Mouse (Mus musculus): ENCODE measurements around the gene Ms4a8a. TPM values are rescaled to one million over a fixed set of nuclear protein-coding genes. Genes with fewer than 3 reads are reported as not detected.
"Not testable (repeated sequence)": the region's sequence is repeated elsewhere in the genome, so short reads cannot be mapped to it uniquely, and the experiment has no call there.

Gene Ms4a8a
- polyA plus RNA-seq (2015; fragmentation: Nextera tagmentation; extraction: Ambion mirVana), result 21.8 and 23.7 TPM in 2 replicates

DNA sequence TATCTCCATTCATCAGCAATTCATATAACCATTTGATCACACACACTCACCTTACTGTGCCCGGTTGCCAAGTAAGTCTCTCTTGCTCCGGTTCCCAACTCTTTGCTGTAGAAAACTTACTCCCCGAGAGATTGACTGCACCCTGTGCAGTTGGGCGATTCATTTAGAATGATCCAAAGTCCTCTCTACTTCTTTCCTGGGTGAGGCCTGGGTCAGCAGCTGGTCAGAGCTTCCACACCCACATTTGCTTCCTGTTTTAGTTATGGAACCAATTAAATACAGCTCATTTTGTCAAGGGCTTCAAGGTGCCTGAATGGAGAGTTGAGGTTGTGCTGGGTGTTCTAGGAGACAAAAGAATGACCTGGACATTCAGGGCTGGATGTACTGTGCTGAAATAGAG lies at the start of gene Ms4a8a:
Ms4a8a (minus strand) TSS at position 169 of the 400 bp plus-strand sequence.
- peak; percentile 90 for ATAC-seq
- H3K9ac ChIP-seq, result no peak within 1 kb of the TSS
- no peaks in the 10 kb centered on the region for H3K36me3 ChIP-seq
- H3K27me3 ChIP-seq (replicated peaks), result no peaks in the 10 kb centered on the region
- H3K27ac ChIP-seq, result no peak within 1 kb of the TSS
- H3K4me3 ChIP-seq (replicated peaks), result no peak within 1 kb of the TSS
- no peaks in the 10 kb centered on the region for H3K9me3 ChIP-seq
- H3K4me2 ChIP-seq (replicated peaks), result 0 out of 2 replicates have a peak within 1 kb of the TSS, but pooled peaks have one; percentile 3
- no peaks in the 10 kb centered on the region for H3K4me1 ChIP-seq (replicated peaks)
- 61% methylated on average over 4 of the region's 4 CpGs for WGBS

DNA sequence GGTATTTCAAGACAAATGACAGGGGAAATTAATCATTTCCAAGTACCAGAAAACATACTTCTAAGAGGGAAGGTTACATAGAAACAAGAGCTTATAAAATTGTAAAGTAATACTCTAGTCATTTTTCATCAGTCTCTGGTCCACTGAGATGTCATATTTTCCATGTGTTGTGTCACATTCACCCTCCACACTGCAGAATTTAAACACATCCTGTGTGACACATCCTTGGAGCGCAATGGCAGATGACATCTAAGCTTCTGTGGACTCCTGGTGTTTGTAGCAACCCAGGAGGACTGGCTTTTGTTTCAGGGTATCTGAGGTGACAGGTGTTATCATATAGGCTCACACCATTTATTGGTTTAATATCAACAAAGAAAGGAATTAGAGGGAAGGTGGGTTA lies 48.8 kb upstream of the Ms4a8a start:
- no peaks in the 10 kb centered on the region for H3K36me3 ChIP-seq
- no peak overlapping the region for H3K4me2 ChIP-seq (replicated peaks)
- no peaks in the 10 kb centered on the region for H3K27me3 ChIP-seq (replicated peaks)
- ATAC-seq, result no peak
- H3K9ac ChIP-seq, result no peak overlapping the region
- H3K9me3 ChIP-seq, result no peaks in the 10 kb centered on the region; the same call in 1 of the 2 replicates
- 80% methylated on average over 1 of the region's 1 CpGs for WGBS
- H3K27ac ChIP-seq, result no peak overlapping the region
- no peak overlapping the region for H3K4me3 ChIP-seq (replicated peaks)
- H3K4me1 ChIP-seq (replicated peaks), result no peaks in the 10 kb centered on the region

DNA sequence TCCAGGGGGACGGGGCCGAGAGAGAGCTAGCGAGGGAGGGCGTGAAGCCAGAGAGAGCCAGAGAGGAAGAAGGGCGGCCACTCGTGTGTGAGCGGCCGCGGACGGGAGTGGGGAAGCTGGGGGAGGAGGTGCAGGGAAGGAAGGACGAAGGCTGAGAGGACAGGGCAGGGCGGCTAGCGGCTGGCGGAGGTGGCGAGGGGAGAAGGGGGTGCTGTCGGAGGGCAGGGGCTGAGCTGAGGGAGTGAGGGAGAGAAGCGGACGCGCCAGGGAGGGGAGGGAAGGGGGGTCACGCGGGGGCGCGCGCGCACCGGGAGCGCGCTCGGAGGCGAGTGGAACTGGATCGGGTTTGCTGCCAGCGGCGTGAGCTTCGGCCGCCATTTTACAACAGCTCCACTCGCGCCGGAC lies 40.1 kb upstream of the Ms4a8a start:
- H3K27ac ChIP-seq; H3K27me3 ChIP-seq (replicated peaks); H3K9me3 ChIP-seq; H3K4me1 ChIP-seq (replicated peaks); H3K36me3 ChIP-seq: not testable (repeated sequence)
- Histone ChIP-seq H3K9ac (peak overlapping the region; percentile 32), H3K4me3 (replicated peaks) (peak overlapping the region; percentile 36), H3K4me2 (replicated peaks) (peak overlapping the region; percentile 48)
- ATAC-seq, result peak; percentile 99
- WGBS, result 1% methylated on average over 13 of the region's 38 CpGs

DNA sequence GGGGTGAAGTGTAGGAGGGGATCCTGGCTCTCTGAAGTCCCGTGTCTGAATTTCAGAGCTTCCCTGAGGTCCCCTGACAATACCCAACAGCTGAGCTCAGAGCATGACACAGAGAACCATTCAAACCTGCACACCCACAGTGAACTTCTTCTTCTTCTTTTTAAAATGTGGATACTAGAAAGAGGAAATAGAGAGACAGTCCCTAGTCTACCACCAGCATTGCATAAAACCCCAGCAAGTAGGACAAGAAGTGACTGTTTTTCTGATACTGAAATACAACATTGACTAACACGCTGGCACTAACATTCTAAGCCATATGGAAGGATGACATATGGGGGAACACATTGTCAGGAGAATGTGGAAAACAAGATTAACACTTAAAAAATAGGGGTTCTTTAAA lies 38.4 kb upstream of the Ms4a8a start:
- H3K36me3 ChIP-seq, result no peaks in the 10 kb centered on the region
- H3K27ac ChIP-seq, result no peak overlapping the region
- no peak overlapping the region for H3K4me2 ChIP-seq (replicated peaks)
- H3K4me1 ChIP-seq (replicated peaks), result no peaks in the 10 kb centered on the region
- H3K27me3 ChIP-seq (replicated peaks), result no peaks in the 10 kb centered on the region
- WGBS, result 80% methylated on average over 2 of the region's 2 CpGs
- ATAC-seq, result no peak
- H3K9ac ChIP-seq, result no peak overlapping the region
- H3K4me3 ChIP-seq (replicated peaks), result no peak overlapping the region
- H3K9me3 ChIP-seq, result no peaks in the 10 kb centered on the region

DNA sequence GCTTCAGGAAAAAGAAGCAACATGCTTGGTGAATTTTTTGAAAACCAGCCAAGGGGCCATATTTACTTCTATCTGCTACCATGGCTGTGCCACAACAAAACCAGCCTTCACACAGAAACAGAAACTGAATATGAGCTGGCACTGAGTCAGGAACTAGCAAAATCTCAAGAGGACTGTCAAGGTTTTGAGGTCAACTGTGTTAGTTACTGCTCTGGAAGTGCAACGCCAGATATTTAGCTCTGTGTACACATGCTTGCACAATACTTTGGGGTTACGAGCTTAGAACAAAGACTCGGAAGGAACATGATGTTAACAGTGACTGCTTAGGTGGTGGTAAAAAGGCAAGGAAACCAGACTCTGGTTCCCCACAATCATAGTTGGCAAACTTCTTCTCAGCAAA lies 26.8 kb upstream of the Ms4a8a start:
- Histone ChIP-seq H3K27ac (no peak overlapping the region), H3K9ac (no peak overlapping the region), H3K4me2 (replicated peaks) (no peak overlapping the region), H3K4me1 (replicated peaks) (no peaks in the 10 kb centered on the region), H3K36me3 (no peaks in the 10 kb centered on the region), H3K4me3 (replicated peaks) (no peak overlapping the region), H3K9me3 (no peaks in the 10 kb centered on the region), H3K27me3 (replicated peaks) (no peaks in the 10 kb centered on the region)
- 70% methylated on average over 3 of the region's 3 CpGs for WGBS
- ATAC-seq, result no peak

DNA sequence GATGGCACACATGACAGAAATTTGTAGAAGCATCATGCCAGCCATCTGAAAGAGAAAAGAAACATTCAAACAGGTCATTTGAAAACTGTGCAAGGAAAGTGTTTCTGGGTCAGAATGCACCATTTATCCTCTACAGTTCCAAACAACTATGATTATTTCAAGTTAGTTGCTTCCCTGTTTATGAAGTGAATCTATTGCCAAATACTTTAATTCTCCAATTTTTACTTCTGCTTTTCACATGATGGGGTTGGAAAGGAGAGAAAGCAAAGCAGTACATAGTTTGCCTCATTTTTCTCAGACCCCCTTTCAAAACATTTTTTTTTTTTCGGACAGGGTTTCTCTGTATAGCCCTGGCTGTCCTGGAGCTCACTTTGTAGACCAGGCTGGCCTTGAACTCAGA lies 21.0 kb upstream of the Ms4a8a start:
- 66% methylated on average over 1 of the region's 1 CpGs for WGBS
- Histone ChIP-seq H3K4me2 (replicated peaks) (no peak overlapping the region), H3K36me3 (no peaks in the 10 kb centered on the region), H3K27ac (no peak overlapping the region), H3K27me3 (replicated peaks) (no peaks in the 10 kb centered on the region), H3K4me3 (replicated peaks) (no peak overlapping the region), H3K4me1 (replicated peaks) (no peaks in the 10 kb centered on the region), H3K9me3 (no peaks in the 10 kb centered on the region), H3K9ac (no peak overlapping the region)
- no peak for ATAC-seq

DNA sequence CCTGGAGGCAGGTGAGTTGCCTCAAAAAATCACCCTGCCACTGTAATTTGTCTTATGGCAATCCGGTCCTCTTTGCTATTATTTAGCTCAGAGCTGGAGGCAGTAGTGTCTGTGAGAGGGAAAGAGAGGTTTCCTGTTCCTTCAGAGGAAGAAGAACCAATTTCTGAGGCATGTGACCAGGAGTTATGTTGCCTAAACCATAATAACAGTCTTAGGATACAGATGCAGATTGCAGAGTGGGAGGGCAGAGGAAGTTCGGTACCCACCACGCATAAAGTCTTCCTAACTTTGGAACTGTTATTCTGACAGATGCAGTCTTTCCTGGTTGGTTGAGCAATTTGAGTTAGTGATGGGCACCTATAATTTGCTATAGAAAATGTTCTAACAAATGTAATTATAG lies 17.5 kb upstream of the Ms4a8a start:
- H3K27ac ChIP-seq, result no peak overlapping the region
- H3K4me3 ChIP-seq (replicated peaks), result no peak overlapping the region
- H3K27me3 ChIP-seq (replicated peaks), result no peaks in the 10 kb centered on the region
- H3K9me3 ChIP-seq, result no peaks in the 10 kb centered on the region
- no peak overlapping the region for H3K9ac ChIP-seq
- no peak for ATAC-seq
- H3K4me1 ChIP-seq (replicated peaks), result no peaks in the 10 kb centered on the region
- WGBS, result 75% methylated on average over 3 of the region's 3 CpGs
- H3K4me2 ChIP-seq (replicated peaks), result no peak overlapping the region
- H3K36me3 ChIP-seq, result no peaks in the 10 kb centered on the region

DNA sequence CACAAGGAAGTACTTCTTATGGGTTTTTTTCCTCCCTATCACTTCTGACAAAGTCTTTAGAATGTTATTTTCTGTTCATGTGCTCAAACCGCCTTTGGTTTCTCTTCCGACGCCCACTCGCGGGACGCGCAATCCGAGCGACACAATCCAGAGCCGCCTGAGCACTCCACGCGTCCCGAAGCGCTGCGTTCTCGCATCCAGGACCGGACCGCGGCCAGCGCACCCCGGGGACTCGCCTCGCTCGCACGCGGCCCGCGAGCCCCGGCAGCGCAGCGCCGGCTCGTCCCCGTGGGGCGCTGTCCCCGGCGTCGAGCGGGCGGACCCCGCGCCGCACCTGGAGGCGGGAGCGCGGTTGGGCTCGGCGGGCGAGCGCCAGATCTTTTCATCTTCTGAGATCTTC lies 11.2 kb upstream of the Ms4a8a start:
- 4% methylated on average over 50 of the region's 50 CpGs for WGBS
- not testable (repeated sequence) for H3K9ac ChIP-seq
- peak; percentile 62 for ATAC-seq

DNA sequence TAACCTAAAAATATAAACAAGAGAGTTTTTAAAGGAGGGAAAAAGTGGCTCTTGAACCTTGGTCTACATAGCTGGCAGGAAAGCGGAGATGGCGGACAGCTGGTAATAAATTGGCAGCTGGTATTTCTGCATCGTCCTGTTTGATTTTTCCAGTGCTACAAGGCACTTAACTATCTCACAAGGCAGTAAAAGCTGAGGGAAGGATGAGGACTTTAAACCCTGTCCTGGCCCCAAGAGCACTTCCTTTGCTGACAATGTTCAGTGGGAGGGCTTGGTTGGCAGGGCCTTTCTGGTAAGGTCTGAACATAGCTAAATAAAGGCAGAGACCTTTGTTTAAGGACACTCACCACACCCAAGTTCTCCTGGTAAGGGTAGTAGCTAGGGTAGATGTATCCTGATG lies 10.5 kb downstream of the Ms4a8a start:
- ATAC-seq, result peak; percentile 92
- no peaks in the 10 kb centered on the region for H3K27me3 ChIP-seq (replicated peaks)
- H3K9me3 ChIP-seq, result no peaks in the 10 kb centered on the region
- H3K27ac ChIP-seq, result peak overlapping the region; percentile 22; the same call in 1 of the 2 replicates
- H3K4me1 ChIP-seq (replicated peaks), result 0 out of 2 replicates have a peak, but pooled peaks cover 4% of the 10 kb centered on the region
- WGBS, result 43% methylated on average over 3 of the region's 3 CpGs
- no peaks in the 10 kb centered on the region for H3K36me3 ChIP-seq
- no peak overlapping the region for H3K9ac ChIP-seq
- no peak overlapping the region for H3K4me3 ChIP-seq (replicated peaks)
- no peak overlapping the region for H3K4me2 ChIP-seq (replicated peaks)

More for the DNA sequence above, 11.2 kb upstream of the Ms4a8a start:
- H3K4me1 ChIP-seq (replicated peaks); H3K27ac ChIP-seq; H3K9me3 ChIP-seq; H3K27me3 ChIP-seq (replicated peaks); H3K36me3 ChIP-seq: not testable (repeated sequence)
- peak overlapping the region; percentile 63 for H3K4me2 ChIP-seq (replicated peaks)
- peak overlapping the region; percentile 33 for H3K4me3 ChIP-seq (replicated peaks)

DNA sequence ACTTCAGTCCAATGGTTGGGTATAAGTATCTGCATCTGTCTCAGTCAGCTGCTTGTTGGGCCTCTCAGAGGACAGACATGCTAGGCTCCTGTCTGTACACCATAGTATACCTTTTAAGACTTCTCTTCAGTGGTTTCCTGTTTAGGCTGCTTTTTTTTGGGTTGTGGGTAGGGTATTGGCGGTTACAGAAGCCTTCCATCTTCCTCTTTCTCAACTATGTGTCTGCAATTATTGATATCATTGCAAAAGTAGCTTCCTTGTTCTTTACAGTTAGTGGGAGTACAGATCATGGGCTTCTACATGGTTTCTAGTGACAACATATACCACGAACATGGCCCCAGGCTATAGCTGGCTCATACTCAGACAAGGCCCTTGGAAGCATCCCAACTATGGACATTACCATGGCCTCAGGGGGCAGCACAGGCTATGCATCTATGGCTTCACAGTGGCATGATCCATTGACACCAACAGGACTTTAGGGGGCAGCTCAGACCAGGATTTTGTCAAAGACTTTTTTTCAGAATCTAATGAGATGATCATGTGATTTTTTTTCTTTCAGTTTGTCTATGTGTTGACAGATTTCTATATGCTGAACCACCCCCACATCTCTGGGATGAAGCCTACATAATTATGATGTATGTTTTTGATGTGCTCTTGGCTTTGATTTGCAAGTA lies 15.6 kb downstream of the Ms4a8a start:
- no peak overlapping the region for H3K4me2 ChIP-seq (replicated peaks)
- WGBS, result 87% methylated on average over 2 of the region's 2 CpGs
- H3K27ac ChIP-seq, result no peak overlapping the region
- H3K27me3 ChIP-seq (replicated peaks), result no peaks in the 10 kb centered on the region
- no peak overlapping the region for H3K4me3 ChIP-seq (replicated peaks)
- no peaks in the 10 kb centered on the region for H3K36me3 ChIP-seq
- ATAC-seq, result no peak
- H3K9ac ChIP-seq, result no peak overlapping the region
- no peaks in the 10 kb centered on the region for H3K9me3 ChIP-seq
- no peaks in the 10 kb centered on the region for H3K4me1 ChIP-seq (replicated peaks)

DNA sequence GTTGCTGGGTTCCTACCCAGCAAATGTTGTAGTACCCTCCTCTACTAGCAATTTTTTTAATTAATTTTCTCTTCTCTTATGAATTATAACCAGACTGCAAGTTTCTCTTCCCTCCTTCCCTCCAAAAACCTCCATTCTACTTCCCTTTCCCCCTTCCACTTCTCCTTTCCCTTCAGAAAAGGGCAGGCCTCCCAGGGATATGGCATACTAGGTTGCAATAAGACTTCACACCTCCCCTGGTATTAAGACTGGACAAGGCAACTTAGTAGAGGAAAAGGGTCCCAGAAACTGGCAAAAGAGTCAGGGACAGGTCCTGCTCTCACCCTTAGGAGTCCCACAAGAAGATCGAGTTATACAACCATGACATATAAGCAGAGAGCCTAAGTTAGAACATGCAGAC lies 20.0 kb downstream of the Ms4a8a start:
- Histone ChIP-seq H3K27me3 (replicated peaks) (no peaks in the 10 kb centered on the region), H3K27ac (no peak overlapping the region), H3K4me3 (replicated peaks) (no peak overlapping the region), H3K9ac (no peak overlapping the region), H3K4me1 (replicated peaks) (no peaks in the 10 kb centered on the region), H3K9me3 (no peaks in the 10 kb centered on the region), H3K4me2 (replicated peaks) (no peak overlapping the region), H3K36me3 (no peaks in the 10 kb centered on the region)
- ATAC-seq, result no peak
- 82% methylated on average over 1 of the region's 1 CpGs for WGBS

DNA sequence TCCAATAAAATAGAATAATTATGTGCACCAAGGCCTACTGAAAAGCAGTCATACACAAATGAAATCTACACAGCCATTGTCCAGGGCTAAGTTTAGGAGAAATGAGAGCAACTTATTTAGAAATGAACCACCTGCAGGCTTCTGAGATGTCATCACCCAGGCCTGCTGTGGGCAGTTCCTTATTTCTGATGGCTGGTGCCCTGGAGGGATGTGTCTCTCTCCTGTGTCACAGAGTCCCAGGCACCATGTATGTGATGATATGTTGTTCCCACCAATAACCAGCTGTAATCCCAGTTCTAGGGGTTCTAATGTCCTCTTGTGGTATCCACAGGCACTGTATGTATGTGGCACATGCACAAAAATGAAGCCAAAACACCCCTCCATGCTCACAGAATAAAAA lies 20.9 kb downstream of the Ms4a8a start:
- Histone ChIP-seq H3K9me3 (no peaks in the 10 kb centered on the region), H3K4me1 (replicated peaks) (no peaks in the 10 kb centered on the region), H3K9ac (no peak overlapping the region), H3K27me3 (replicated peaks) (no peaks in the 10 kb centered on the region), H3K4me2 (replicated peaks) (no peak overlapping the region), H3K4me3 (replicated peaks) (no peak overlapping the region), H3K36me3 (no peaks in the 10 kb centered on the region), H3K27ac (no peak overlapping the region)
- ATAC-seq, result no peak

DNA sequence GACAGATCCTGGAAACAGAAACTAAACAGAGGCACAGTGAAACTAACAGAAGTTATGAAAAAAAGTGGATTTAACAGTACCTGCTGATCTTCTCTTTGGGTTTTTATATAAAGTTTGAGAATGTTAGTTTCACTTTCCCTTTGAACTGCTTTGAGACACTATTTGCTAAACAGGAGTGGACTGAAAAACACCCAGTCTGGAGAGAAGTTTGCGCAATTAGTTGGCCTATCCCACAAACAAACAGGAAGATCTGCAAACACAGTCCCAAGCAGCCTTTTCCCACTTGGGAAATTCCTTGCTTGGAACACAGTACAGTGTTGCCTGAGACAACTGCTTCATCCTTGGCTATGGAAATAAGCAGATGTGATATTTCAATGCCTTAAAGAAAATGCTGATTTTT lies 25.2 kb downstream of the Ms4a8a start:
- H3K9me3 ChIP-seq; H3K36me3 ChIP-seq; ATAC-seq; H3K9ac ChIP-seq; H3K4me1 ChIP-seq (replicated peaks); H3K4me3 ChIP-seq (replicated peaks); H3K4me2 ChIP-seq (replicated peaks); H3K27me3 ChIP-seq (replicated peaks); H3K27ac ChIP-seq: not testable (repeated sequence)
- WGBS, result 74% methylated on average over 1 of the region's 1 CpGs

Measured in intestine, embryonic 15.5 days (tissue).